Mouse (Mus musculus) heart, postnatal 4 days (tissue): ENCODE measurements around the gene Sirt6. TPM values are rescaled to one million over a fixed set of nuclear protein-coding genes. Genes with fewer than 3 reads are reported as not detected.

Experiments
- DNase-seq: peaks from one replicate; pipeline ENCODE4 v3.0.0; 2021
- total RNA-seq, 2 experiments: library from RNA; stranded (reverse); gene quantifications; 2 replicates each; pipeline ENCODE4 v1.2.3; 2021

The Sirt6 gene
- total RNA-seq, 2 experiments from 2014 or later, result 16.8 to 17.0 TPM

- DNase-seq, result no peak
Observed at GRCm38 (mm10) chr10:81592631-81593030, 35.0 kb downstream of the Sirt6 start.

GRCm38 (mm10) chr10:81591846-81592245 is 35.8 kb downstream of the Sirt6 start:
- no peak for DNase-seq

- DNase-seq, result no peak
Observed at GRCm38 (mm10) chr10:81588739-81589138, 38.9 kb downstream of the Sirt6 start.

GRCm38 (mm10) chr10:81583347-81583746 is 44.2 kb downstream of the Sirt6 start:
- no peak for DNase-seq

- no peak for DNase-seq
Observed at GRCm38 (mm10) chr10:81580441-81581070, 47.0 kb downstream of the Sirt6 start.

GRCm38 (mm10) chr10:81579967-81580366 is 47.6 kb downstream of the Sirt6 start:
- DNase-seq, result no peak

GRCm38 (mm10) chr10:81575695-81576094 is 51.9 kb downstream of the Sirt6 start:
- no peak for DNase-seq

- peak; percentile 59 for DNase-seq
Observed at GRCm38 (mm10) chr10:81575208-81575631, 52.4 kb downstream of the Sirt6 start.

- DNase-seq, result no peak
Observed at GRCm38 (mm10) chr10:81574081-81575056, 53.2 kb downstream of the Sirt6 start, which contains the start of gene Tle2. Tle2 (plus strand) TSS chr10:81574561.

- peak; percentile 60 for DNase-seq
Observed at GRCm38 (mm10) chr10:81572975-81573374, 54.6 kb downstream of the Sirt6 start.

- no peak for DNase-seq
Observed at GRCm38 (mm10) chr10:81572133-81572671, 55.4 kb downstream of the Sirt6 start.

Other genes starting within 250 kb of the Sirt6 start
- gene Fzr1, start 249.3 kb downstream of the Sirt6 start, total RNA-seq, result 10 to 100 TPM; 55.4 to 56.8 TPM
- gene Dohh, start 243.4 kb downstream of the Sirt6 start, total RNA-seq, result 10 to 100 TPM; 52.9 to 55.9 TPM
- gene Gm48551, start 243.3 kb downstream of the Sirt6 start, total RNA-seq, result under 1 TPM; 0.55 to 0.70 TPM
- under 1 TPM; 0.72 to 0.98 TPM for gene Gm48552, start 238.8 kb downstream of the Sirt6 start, total RNA-seq
- gene Smim24, start 234.7 kb downstream of the Sirt6 start, total RNA-seq, result 1 to 10 TPM; 1.9 to 2.4 TPM
- 100 to 1,000 TPM; 125 to 130 TPM for gene Nfic, start 172.2 kb downstream of the Sirt6 start, total RNA-seq
- under 1 TPM; 0.09 to 0.33 TPM for gene Celf5, start 145.1 kb downstream of the Sirt6 start, total RNA-seq
- 10 to 100 TPM; 57.1 to 62.3 TPM for gene Ncln, start 131.4 kb downstream of the Sirt6 start, total RNA-seq
- gene S1pr4, start 127.7 kb downstream of the Sirt6 start, total RNA-seq, result under 1 TPM; 0.50 to 0.57 TPM
- under 1 TPM; 0.48 to 0.56 TPM for gene Gna15, start 103.6 kb downstream of the Sirt6 start, total RNA-seq
- 10 to 100 TPM; 58.5 to 62.7 TPM for gene Gna11, start 82.6 kb downstream of the Sirt6 start, total RNA-seq
- gene Aes, start 68.3 kb downstream of the Sirt6 start, total RNA-seq, result 100 to 1,000 TPM; 821 to 843 TPM
- gene Tle2, start 53.2 kb downstream of the Sirt6 start, total RNA-seq, result 10 to 100 TPM; 15.3 to 17.1 TPM
- gene Tle6, start 26.7 kb downstream of the Sirt6 start, total RNA-seq, result 10 to 100 TPM in 1 of 2 experiments, 1 to 10 TPM in 1; 7.2 to 10.6 TPM
- 1 to 10 TPM; 1.2 to 1.3 TPM for gene BC025920, start 21.5 kb downstream of the Sirt6 start, total RNA-seq
- gene Ankrd24, start 743 bp upstream of the Sirt6 start, total RNA-seq, result 10 to 100 TPM; 14.5 to 16.0 TPM
- gene Gm10778, start 21.3 kb upstream of the Sirt6 start, total RNA-seq, result 1 to 10 TPM; 2.9 to 3.5 TPM
- gene Zfp433, start 77.0 kb upstream of the Sirt6 start, total RNA-seq, result 1 to 10 TPM; 8.5 to 9.2 TPM
- 1 to 10 TPM; 3.7 to 4.3 TPM for gene Gm3055, start 143.4 kb upstream of the Sirt6 start, total RNA-seq
- gene Gm4767, start 184.4 kb upstream of the Sirt6 start, total RNA-seq, result 1 to 10 TPM; 1.6 to 2.9 TPM
- 1 to 10 TPM in 1 of 2 experiments, not detected in 1; 2.8 TPM for gene Gm32687, start 236.1 kb upstream of the Sirt6 start, total RNA-seq